Mouse (Mus musculus): Measurements from ENCODE around the gene Fga. TPM values are rescaled to one million over a fixed set of nuclear protein-coding genes. Genes with fewer than 3 reads are reported as not detected.

Fga gene
- polyA plus RNA-seq, 1 experiment from 2014 or later, result 12.2 TPM

- Histone ChIP-seq H3K27ac (no peak overlapping the region), H3K4me2 (no peak overlapping the region), H3K27me3 (no peaks in the 10 kb centered on the region), H3K9ac (no peak overlapping the region), H3K36me3 (no peaks in the 10 kb centered on the region), H3K4me1 (no peaks in the 10 kb centered on the region), H3K9me3 (replicated peaks) (no peaks in the 10 kb centered on the region), H3K4me3 (replicated peaks) (no peak overlapping the region)
- ATAC-seq (replicated peaks; ENCODE audit: low FRiP score), result no peak
- 85% methylated on average over 7 of the region's 7 CpGs for WGBS
Measured at GRCm38 (mm10) chr3:83004801-83005200, 21.1 kb upstream of the Fga start.

GRCm38 (mm10) chr3:83007557-83007956 is 18.3 kb upstream of the Fga start, which contains the start of gene Fgg:
Fgg (plus strand) TSS chr3:83007724.
- Histone ChIP-seq H3K9ac (no peak within 1 kb of the TSS), H3K36me3 (no peaks in the 10 kb centered on the region), H3K27me3 (no peaks in the 10 kb centered on the region), H3K9me3 (replicated peaks) (no peaks in the 10 kb centered on the region), H3K4me1 (no peaks in the 10 kb centered on the region), H3K4me2 (no peak within 1 kb of the TSS), H3K4me3 (replicated peaks) (no peak within 1 kb of the TSS), H3K27ac (no peak within 1 kb of the TSS)
- WGBS, result 51% methylated on average over 7 of the region's 7 CpGs
- no peak; the same call in 1 of the 2 replicates for ATAC-seq (replicated peaks; ENCODE audit: low FRiP score)

GRCm38 (mm10) chr3:83010291-83010690 is 15.6 kb upstream of the Fga start:
- H3K4me1 ChIP-seq, result no peaks in the 10 kb centered on the region
- H3K4me2 ChIP-seq, result no peak overlapping the region
- no peaks in the 10 kb centered on the region for H3K9me3 ChIP-seq (replicated peaks)
- no peaks in the 10 kb centered on the region for H3K27me3 ChIP-seq
- H3K9ac ChIP-seq, result no peak overlapping the region
- H3K27ac ChIP-seq, result no peak overlapping the region
- no peaks in the 10 kb centered on the region for H3K36me3 ChIP-seq
- no peak overlapping the region for H3K4me3 ChIP-seq (replicated peaks)
- no peak for ATAC-seq (replicated peaks; ENCODE audit: low FRiP score)
- 76% methylated on average over 11 of the region's 11 CpGs for WGBS

- Histone ChIP-seq H3K27ac (no peak overlapping the region), H3K9me3 (replicated peaks) (no peaks in the 10 kb centered on the region), H3K4me1 (no peaks in the 10 kb centered on the region), H3K4me2 (no peak overlapping the region), H3K4me3 (replicated peaks) (no peak overlapping the region), H3K9ac (no peak overlapping the region), H3K27me3 (no peaks in the 10 kb centered on the region), H3K36me3 (no peaks in the 10 kb centered on the region)
- WGBS, result 88% methylated on average over 4 of the region's 4 CpGs
- ATAC-seq (replicated peaks; ENCODE audit: low FRiP score), result no peak
Measured at GRCm38 (mm10) chr3:83011136-83011535, 14.7 kb upstream of the Fga start.

GRCm38 (mm10) chr3:83011565-83011964 is 14.3 kb upstream of the Fga start:
- H3K36me3 ChIP-seq, result no peaks in the 10 kb centered on the region
- no peak overlapping the region for H3K27ac ChIP-seq
- 74% methylated on average over 4 of the region's 4 CpGs for WGBS
- H3K4me3 ChIP-seq (replicated peaks), result no peak overlapping the region
- no peak overlapping the region for H3K9ac ChIP-seq
- ATAC-seq (replicated peaks; ENCODE audit: low FRiP score), result no peak
- H3K27me3 ChIP-seq, result no peaks in the 10 kb centered on the region
- H3K4me2 ChIP-seq, result no peak overlapping the region
- H3K4me1 ChIP-seq, result no peaks in the 10 kb centered on the region
- H3K9me3 ChIP-seq (replicated peaks), result no peaks in the 10 kb centered on the region

- Histone ChIP-seq H3K36me3 (no peaks in the 10 kb centered on the region), H3K9ac (no peak overlapping the region), H3K9me3 (replicated peaks) (no peaks in the 10 kb centered on the region), H3K4me3 (replicated peaks) (no peak overlapping the region), H3K4me1 (no peaks in the 10 kb centered on the region), H3K27ac (no peak overlapping the region), H3K4me2 (no peak overlapping the region), H3K27me3 (no peaks in the 10 kb centered on the region)
- WGBS, result 88% methylated on average over 19 of the region's 19 CpGs
- ATAC-seq (replicated peaks; ENCODE audit: low FRiP score), result no peak
Measured at GRCm38 (mm10) chr3:83012636-83013035, 13.2 kb upstream of the Fga start.

GRCm38 (mm10) chr3:83013951-83014350 is 11.9 kb upstream of the Fga start:
- Histone ChIP-seq H3K9me3 (replicated peaks) (no peaks in the 10 kb centered on the region), H3K4me2 (no peak overlapping the region), H3K4me1 (no peaks in the 10 kb centered on the region), H3K36me3 (no peaks in the 10 kb centered on the region), H3K4me3 (replicated peaks) (no peak overlapping the region), H3K27ac (no peak overlapping the region), H3K9ac (no peak overlapping the region), H3K27me3 (no peaks in the 10 kb centered on the region)
- no peak for ATAC-seq (replicated peaks; ENCODE audit: low FRiP score)
- 88% methylated on average over 10 of the region's 10 CpGs for WGBS

GRCm38 (mm10) chr3:83016236-83016635 is 9.6 kb upstream of the Fga start:
- H3K36me3 ChIP-seq, result no peaks in the 10 kb centered on the region
- H3K27me3 ChIP-seq, result no peaks in the 10 kb centered on the region
- H3K4me2 ChIP-seq, result no peak overlapping the region
- no peaks in the 10 kb centered on the region for H3K4me1 ChIP-seq
- WGBS, result 82% methylated on average over 1 of the region's 1 CpGs
- ATAC-seq (replicated peaks; ENCODE audit: low FRiP score), result no peak
- H3K9me3 ChIP-seq (replicated peaks), result no peaks in the 10 kb centered on the region
- H3K27ac ChIP-seq, result no peak overlapping the region
- H3K9ac ChIP-seq, result no peak overlapping the region
- no peak overlapping the region for H3K4me3 ChIP-seq (replicated peaks)

GRCm38 (mm10) chr3:83020387-83020786 is 5.5 kb upstream of the Fga start:
- no peak overlapping the region for H3K4me2 ChIP-seq
- H3K27me3 ChIP-seq, result no peaks in the 10 kb centered on the region
- H3K9ac ChIP-seq, result no peak overlapping the region
- 78% methylated on average over 2 of the region's 2 CpGs for WGBS
- ATAC-seq (replicated peaks; ENCODE audit: low FRiP score), result no peak
- no peak overlapping the region for H3K4me3 ChIP-seq (replicated peaks)
- H3K36me3 ChIP-seq, result no peaks in the 10 kb centered on the region
- no peak overlapping the region for H3K27ac ChIP-seq
- H3K4me1 ChIP-seq, result no peaks in the 10 kb centered on the region
- no peaks in the 10 kb centered on the region for H3K9me3 ChIP-seq (replicated peaks)

- H3K36me3 ChIP-seq, result no peaks in the 10 kb centered on the region
- H3K9ac ChIP-seq, result no peak overlapping the region
- no peaks in the 10 kb centered on the region for H3K9me3 ChIP-seq (replicated peaks)
- H3K27me3 ChIP-seq, result no peaks in the 10 kb centered on the region
- H3K4me3 ChIP-seq (replicated peaks), result no peak overlapping the region
- WGBS, result 87% methylated on average over 5 of the region's 5 CpGs
- ATAC-seq (replicated peaks; ENCODE audit: low FRiP score), result no peak
- no peak overlapping the region for H3K4me2 ChIP-seq
- H3K4me1 ChIP-seq, result 0 out of 2 replicates have a peak, but pooled peaks cover 2% of the 10 kb centered on the region
- no peak overlapping the region for H3K27ac ChIP-seq
Measured at GRCm38 (mm10) chr3:83021176-83021575, 4.7 kb upstream of the Fga start.

GRCm38 (mm10) chr3:83025036-83025435 is 840 bp upstream of the Fga start:
- H3K27me3 ChIP-seq, result no peaks in the 10 kb centered on the region
- H3K9me3 ChIP-seq (replicated peaks), result no peaks in the 10 kb centered on the region
- 0 out of 2 replicates have a peak overlapping the region, but pooled peaks have one; percentile 9 for H3K27ac ChIP-seq
- H3K9ac ChIP-seq, result no peak overlapping the region
- 0 out of 2 replicates have a peak, but pooled peaks cover 2% of the 10 kb centered on the region for H3K4me1 ChIP-seq
- H3K4me3 ChIP-seq (replicated peaks), result no peak overlapping the region
- no peaks in the 10 kb centered on the region for H3K36me3 ChIP-seq
- H3K4me2 ChIP-seq, result no peak overlapping the region
- whole genome bisulfite sequencing, result 82% methylated on average over 6 of the region's 6 CpGs
- no peak for ATAC-seq (replicated peaks; ENCODE audit: low FRiP score)

GRCm38 (mm10) chr3:83027546-83028251 is 1.8 kb downstream of the Fga start:
- no peak overlapping the region for H3K4me2 ChIP-seq
- no peak for ATAC-seq (replicated peaks; ENCODE audit: low FRiP score)
- no peak overlapping the region for H3K9ac ChIP-seq
- no peaks in the 10 kb centered on the region for H3K27me3 ChIP-seq
- H3K9me3 ChIP-seq (replicated peaks), result no peaks in the 10 kb centered on the region
- no peak overlapping the region for H3K4me3 ChIP-seq (replicated peaks)
- 90% methylated on average over 9 of the region's 9 CpGs for WGBS
- H3K36me3 ChIP-seq, result no peaks in the 10 kb centered on the region
- H3K4me1 ChIP-seq, result 0 out of 2 replicates have a peak, but pooled peaks cover 2% of the 10 kb centered on the region
- no peak overlapping the region for H3K27ac ChIP-seq

GRCm38 (mm10) chr3:83030331-83030730 is 4.5 kb downstream of the Fga start:
- Histone ChIP-seq H3K4me2 (no peak overlapping the region), H3K9ac (no peak overlapping the region), H3K4me3 (replicated peaks) (no peak overlapping the region), H3K9me3 (replicated peaks) (no peaks in the 10 kb centered on the region), H3K36me3 (no peaks in the 10 kb centered on the region), H3K4me1 (0 out of 2 replicates have a peak, but pooled peaks cover 2% of the 10 kb centered on the region), H3K27ac (no peak overlapping the region), H3K27me3 (0 out of 2 replicates have a peak, but pooled peaks cover 7% of the 10 kb centered on the region)
- ATAC-seq (replicated peaks; ENCODE audit: low FRiP score), result no peak
- WGBS, result 91% methylated on average over 4 of the region's 4 CpGs

All from kidney, embryonic 15.5 days (tissue).